Mouse (Mus musculus) liver, postnatal 0 days (tissue): ENCODE measurements around the gene Dbndd2.

Experiments used
- CTCF ChIP-seq: sonication (generic); IDR thresholded peaks from 2 replicates; pipeline ENCODE4 v1.5.1; 2016; ENCODE audit warnings: antibody characterized with exemption, low read depth
- EP300 ChIP-seq: IDR thresholded peaks from 2 replicates; pipeline ENCODE4 v1.6.1; 2016; ENCODE audit warnings: antibody characterized with exemption, low read depth, mild to moderate bottlenecking

DNA sequence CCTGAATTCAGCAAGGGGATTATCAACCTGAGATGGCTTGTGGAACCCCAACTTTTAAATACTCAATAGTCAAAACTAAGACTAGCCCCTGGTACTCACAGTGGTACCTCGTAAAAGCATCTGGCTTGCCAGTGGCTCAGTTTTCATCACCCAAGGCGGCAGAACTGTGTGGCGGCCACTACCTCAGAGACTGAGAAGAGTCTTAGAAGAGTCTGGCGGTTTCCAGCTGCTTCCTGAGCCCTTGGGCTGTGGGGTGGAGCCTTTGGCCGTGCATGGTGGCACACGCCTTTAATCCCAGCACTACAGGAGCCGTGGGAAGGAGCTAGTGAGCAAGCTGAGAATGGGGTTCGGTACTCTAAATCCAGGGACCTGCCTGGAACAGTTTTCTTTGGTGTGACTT lies 36.4 kb downstream of the Dbndd2 start:
- TF ChIP-seq EP300 (no peak), CTCF (no peak)
